Mouse (Mus musculus) lung, postnatal 25 days (tissue): ENCODE measurements around the gene Tmem19.
"Not testable (repeated sequence)": the region's sequence is repeated elsewhere in the genome, so short reads cannot be mapped to it uniquely, and the experiment has no call there.

Source experiments
- DNase-seq: peaks from one replicate; pipeline ENCODE4 v3.0.0; 2022; ENCODE audit warnings: low spot score

The Tmem19 gene

DNA sequence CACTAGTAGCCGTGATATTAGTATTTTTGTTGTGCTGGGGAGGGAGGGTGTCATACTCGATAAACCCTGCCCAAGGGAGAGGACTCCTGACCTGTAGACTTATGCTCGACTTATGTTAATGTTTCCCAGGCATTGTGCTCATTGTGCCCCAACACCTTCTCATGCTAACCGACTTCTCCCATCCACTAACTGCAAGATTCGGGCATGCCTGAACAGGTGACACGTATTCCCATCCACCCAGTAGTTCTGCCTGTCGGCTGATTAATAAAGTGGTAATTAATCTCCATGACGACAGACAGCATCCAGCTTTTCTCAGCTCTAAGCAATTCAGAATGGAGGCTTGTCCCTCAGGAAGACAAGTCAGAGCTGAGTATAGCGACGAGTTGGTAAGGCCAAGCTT is 13.3 kb downstream of the Tmem19 start:
- no peak for DNase-seq

DNA sequence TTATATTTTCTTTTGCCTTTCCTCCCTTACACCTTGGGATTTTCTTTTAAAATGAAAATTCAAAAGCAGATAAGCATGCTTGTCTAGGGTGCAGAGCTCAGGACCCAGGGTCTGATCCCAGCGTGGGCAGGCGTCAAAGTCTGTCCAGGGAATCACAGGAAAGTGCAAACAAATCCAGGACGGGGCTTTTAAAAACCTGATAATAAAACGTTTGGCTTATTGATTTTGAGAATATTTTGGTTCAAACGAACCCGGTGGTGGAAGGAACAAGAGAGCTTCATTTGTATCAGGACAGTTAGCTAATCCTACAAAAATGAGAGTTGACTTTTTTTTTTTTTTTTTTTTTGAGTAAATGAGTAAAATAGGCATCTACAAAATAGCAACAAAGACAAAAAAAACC is 14.2 kb downstream of the Tmem19 start:
- no peak for DNase-seq

DNA sequence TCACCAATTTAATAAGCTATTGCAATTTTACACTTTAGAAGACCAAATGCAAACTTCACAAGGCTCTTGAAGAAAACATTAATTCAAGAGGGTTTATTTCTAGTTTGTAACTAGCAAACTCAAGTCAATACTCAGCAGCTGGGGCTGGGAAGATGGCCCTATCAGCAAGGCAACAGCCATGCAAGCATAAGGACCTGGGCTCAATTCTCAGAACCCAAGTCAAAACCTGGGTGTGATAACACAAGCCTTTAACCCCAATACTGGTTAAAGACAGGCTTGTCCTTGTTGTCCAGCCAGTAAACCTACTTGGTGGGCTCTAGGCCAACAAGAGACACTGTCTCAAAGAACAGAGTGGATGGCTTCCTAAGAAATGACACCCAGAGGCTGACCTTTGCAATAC is 15.9 kb downstream of the Tmem19 start:
- DNase-seq = no peak

DNA sequence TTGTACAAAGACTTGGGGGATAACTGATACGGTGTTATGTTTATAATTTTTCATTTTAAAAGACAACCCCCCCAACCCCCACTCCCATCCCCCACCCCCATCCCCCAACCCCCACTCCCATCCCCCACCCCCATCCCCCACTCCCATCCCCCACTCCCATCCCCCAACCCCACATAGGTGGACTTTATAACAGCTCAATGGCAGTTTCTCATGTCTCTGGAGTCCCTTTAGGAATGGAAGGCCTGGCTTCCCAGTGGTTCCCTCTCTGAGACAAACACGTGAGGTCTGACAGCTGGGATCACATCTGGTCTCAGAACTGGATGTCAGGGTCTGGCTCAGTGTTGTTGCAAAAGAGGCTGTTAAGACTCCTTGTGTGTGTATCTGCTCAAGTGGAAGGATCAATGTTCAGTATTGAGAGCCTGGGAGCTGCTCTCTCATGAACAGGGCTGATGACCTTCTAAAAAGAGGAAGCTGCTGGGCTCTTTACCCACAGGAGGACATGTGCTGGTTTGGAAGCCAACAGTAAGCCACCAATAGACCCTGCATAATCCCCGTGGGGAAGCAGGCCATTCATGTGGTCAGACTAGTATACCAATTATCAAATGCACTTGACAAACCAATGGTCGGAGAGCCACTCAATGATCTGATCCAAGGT is 19.4 kb downstream of the Tmem19 start:
- DNase-seq = no peak

DNA sequence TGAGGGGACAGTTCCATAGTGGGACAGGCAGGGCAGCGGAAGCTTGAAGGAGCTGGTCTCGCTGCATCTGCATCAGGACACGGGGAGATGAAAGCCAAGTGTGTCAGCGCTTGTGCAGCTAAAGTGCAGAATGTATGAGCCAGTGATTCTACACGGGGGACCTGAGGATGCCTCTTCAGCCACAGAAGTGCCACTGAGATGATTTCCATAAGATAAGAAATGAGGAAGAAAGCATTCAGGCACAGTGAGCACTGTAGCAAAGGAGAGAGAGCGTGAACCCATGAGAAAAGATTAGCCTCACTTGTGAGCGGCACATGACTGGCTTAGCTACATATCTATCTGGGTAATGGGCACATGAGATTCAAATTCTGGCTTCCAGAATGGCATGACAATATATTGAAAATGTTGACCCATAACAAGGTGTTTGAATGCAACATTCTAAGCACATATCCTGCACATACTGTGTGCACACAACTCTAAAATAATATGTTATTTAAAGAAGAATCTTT is 22.4 kb downstream of the Tmem19 start:
- DNase-seq = no peak

DNA sequence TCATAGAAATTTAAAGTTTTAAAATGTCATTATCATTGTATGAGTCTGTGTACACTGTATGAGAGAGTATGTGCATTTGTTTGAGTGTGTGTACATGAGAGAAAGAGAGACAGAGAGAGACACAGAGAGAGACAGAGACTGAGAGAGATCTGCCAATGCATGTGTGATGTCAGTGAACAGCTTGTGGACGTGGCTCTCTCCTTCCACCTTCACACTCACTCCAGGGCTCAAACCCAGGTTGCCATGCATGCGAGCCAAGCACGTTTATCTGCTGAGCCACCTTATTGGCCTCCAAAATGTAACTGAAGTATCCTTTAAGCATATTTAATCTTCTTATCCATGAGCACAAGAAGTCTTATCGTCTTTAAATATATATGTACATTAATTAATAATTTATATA is 25.4 kb downstream of the Tmem19 start:
- no peak for DNase-seq

DNA sequence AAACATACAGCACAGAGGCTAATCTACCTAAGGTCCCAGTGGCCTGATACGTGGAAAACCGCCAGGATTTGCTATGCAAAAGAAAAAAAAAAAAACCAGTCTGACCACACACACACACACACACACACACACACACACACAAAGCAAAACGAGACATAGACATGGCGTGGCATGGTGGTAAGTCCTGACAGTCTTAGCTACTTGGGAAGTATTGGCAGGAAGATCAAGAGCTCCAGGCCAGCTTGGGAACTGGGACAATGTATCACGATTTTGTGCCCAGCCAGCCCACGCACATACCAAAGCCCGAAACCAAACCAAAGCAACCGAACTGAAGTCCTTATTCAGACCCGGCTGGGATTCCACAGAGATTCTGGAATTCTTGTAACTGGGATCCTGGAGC is 28.8 kb downstream of the Tmem19 start:
- DNase-seq = no peak

DNA sequence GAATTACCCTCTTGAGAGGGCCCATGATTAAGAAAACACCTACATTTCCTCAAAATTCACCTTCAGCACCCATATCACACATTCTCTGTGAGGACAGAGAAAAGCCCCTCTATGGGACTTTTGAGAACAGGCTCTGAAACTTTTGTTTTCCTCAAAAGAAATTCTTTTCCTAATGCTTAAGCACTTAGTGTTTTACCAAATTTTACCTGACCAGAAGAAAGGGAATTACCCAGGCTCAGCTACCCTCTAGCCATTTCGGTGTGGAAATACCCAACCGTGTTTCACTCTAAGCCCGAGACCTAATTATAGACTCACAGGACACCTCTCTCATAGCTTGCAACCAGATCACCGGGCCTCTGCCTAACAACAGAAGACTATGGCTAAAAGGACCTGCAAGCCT is 29.3 kb downstream of the Tmem19 start:
- no peak for DNase-seq

DNA sequence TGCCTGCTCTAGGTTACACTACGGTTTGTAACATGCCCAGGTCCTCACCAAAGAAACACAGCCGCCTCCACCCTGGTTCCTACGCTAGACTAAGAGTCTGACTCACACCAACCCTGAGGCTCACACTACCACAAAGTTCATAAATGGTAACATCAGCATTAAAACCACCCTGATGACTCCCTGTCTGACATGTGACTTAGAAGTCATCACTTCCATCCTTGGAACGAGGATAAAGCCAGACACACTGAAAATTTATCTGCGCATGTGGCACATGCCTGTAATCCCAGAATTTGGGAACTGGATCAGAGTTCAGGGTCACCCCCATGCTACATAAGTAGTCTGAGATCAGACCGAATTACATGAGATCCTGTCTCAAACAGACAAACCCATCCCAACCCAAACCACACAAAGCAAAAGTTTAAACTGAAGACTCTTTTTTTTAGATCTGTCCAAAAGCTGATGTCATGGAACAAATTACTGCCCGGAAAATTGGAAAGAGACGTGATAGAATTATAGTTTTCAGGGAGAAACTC is 29.8 kb downstream of the Tmem19 start:
- no peak for DNase-seq

DNA sequence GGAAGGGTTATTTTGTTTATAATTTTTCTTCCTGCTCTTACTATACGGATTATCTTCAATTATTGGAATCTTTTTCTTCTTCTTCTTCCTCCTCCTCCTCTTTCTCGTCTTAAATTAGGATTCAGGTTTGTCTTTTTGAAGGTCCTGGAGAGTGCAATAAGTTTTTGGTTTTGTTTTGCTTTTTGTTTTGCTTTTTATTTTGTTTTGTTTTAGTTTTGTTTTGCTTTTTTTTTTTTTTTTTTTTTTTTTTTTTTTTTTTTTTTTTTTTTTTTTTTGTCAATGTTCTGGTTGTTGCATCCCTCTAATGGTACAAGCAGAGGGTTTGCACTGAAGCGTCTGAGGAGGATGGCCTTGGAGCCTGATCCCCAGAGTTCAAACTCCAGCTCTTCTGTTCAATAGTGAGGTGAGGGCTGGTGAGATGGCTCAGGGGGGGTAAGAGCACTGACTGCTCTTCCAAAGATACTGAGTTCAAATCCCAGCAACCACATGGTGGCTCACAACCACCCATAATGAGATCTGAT is 33.2 kb downstream of the Tmem19 start:
- no peak for DNase-seq

DNA sequence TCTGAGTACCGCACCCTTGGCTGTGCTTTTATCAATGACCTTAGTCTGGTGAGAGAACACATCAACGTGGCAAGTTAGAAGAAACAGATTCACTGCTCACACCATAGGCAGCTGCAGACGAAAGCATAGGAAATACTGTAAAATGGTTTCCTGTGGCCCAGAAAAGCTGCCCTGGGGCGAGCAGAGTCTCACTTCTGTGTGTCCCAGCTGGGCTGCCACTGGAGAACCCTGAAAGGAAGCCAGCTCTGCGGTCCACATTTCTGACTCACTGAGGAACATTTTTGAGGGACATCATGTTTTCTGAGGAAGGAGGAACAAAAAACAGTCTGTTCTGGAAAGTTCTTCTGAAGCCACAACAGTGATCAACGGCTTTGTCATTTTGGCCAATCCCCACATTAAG is 33.8 kb downstream of the Tmem19 start:
- peak; percentile 32 for DNase-seq

DNA sequence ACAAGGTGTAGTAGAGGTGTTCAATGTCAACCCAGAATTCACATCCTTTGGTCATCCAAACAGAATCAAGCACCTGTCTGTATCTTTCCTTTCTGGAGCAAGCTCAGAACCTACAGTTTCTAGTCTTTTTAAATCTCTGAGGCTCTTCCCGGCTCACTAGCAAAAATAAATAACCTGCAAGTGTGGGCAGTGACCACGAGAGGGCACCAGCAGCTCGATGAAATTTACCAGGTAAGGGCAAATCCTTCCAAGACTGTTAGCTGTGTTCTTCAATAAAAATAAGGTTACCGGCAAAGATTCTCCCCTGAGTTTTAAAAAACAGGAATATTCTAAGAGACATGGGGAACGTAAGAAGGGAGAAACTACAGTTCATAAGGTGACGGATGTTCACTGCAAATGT is 39.0 kb downstream of the Tmem19 start:
- DNase-seq = peak; percentile 75

DNA sequence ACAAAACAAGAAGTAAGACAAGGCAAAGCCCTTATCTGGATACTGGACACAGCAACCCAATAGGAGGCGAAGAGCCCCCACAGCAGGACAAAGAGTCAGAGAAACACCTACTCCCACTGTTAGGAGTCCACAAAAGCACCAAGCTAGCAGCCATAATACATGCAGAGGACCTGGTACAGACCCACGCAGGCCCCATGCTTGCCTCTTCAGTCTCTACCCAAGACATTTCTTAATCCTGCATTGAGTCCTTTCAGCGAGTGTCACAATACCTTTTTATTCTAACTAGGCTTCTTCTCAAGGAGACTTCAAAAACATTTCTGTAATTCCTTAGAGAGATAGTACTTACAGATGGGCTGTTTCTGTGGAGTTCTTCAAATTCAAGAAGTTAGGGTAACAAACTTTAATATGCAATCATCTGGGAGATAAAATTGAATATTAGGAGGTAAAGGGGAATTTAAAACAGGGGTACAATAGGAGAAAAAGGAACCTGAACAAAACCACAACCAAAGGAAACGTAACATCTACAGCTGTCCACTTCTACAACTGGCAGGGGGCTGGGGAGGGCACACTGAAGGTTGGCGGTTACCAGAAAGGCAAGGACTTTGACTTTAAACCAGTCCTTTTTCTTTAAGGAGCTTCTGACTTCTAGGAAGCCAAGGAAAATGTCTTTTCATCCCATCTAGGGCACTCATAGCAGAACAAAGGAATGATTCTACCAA is 40.8 kb downstream of the Tmem19 start:
- DNase-seq = no peak

DNA sequence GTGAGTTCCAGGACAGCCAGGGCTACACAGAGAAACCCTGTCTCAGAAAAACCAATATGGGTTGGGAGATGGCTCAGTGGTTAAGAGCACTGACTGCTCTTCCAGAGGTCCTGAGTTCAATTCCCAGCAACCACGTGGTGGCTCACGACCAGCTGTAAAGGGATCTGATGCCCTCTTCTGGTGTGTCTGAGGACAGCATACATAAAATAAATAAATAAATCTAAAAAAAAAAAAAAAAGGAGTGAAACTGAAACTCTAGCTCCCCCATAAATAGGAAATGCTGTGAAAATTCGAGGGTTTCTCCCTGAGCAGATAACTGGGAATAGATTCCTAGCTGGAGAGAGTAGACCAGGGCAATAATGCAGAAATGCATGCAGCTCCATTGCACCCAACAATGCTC is 43.9 kb downstream of the Tmem19 start:
- DNase-seq = not testable (repeated sequence)

DNA sequence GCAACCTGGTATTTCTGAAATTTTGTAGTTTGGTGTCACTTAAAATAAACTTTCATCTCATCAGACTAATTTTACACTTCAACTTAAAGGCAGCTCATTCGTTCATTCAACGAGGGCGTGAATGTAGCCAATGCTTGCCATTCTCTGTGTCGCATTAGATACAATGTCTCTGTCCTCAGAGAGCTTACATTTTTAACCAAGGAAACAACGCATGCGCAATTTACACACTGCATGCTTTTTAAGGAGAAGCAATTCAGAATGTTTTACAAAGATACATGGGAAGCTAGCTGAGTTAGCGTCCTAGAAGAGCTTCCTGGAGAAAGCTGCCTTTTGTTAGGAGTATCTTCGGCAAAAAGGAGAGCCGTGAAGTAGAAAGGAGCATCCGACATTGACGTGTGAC is 46.0 kb downstream of the Tmem19 start:
- DNase-seq = no peak

DNA sequence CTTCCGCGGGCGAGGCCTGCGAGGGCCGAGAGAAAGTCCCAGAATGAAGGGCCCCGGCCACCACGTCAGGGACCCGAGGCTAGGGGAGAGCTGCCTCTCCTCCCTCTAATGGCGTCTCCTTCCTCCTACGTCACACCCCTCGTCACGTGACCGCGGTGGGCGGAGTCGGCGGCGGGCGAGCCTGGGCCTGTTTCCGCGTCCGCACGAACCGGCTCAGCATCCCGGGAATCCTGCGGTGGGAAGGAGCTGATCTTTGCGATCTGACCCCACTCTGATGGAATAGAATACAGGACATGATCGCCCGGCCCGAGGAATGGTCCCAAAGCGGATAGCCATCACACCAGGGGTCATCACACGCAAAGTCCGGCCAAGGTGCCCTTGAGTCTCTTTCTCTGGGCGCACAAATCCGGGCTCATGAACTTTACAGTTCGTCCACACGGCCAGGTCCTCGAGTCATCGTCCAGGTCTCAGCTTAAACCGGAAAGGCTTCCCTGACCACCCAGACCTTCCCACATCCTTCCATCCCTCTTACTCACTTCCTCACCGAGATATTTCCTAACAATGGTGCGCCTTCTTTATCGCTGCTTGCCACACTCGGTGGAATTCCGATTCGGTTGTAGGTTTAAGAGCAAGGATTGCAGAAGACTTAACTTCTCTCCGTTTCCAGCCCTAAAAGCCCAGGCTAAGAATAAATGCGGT is 46.7 kb downstream of the Tmem19 start, which contains the start of gene Rab21:
TSS of gene Rab21 (minus strand) at position 122 of the 699 bp plus-strand sequence.
- peak; percentile 97 for DNase-seq

DNA sequence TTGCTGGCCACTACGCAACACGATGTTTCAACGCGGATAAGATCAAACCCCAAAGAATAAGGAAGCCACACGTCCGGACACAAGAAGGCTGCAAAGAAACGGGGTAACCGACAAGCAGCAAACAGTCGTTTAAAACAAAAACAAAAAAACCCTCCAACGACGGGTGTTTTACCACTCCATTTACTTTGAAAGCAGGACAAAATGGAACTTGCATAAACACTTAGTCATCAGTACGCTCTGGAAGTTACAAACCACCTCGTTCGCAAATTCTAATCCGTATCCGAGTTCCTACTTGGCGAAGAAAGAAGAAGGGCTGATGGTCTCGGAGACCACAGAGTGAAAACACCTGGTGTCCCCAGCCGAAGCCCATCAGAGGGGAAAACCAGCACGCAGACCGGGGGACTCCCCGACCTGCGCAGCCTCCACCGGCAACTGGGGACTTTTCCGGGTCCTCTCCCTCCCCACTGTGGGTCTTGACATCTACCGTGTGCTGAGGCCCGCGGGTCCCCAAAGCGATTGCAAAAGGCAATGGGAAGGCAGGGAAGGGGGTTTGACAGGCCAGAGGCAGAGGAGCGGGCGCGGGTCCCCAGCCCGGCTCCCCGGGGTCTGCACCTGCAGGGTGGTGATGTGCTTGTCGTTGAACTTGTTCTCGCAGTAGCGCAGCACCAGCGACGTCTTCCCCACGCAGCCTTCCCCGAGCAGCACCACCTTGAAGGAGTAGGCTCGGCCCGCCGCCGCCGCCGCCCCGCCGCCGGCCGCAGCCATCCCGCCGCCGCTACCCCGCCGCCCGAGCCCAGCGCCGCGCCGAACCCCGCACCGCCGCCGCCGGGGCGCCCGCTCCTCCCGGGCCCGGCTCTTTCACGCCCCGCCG is 47.5 kb downstream of the Tmem19 start:
- peak; percentile 51 for DNase-seq

DNA sequence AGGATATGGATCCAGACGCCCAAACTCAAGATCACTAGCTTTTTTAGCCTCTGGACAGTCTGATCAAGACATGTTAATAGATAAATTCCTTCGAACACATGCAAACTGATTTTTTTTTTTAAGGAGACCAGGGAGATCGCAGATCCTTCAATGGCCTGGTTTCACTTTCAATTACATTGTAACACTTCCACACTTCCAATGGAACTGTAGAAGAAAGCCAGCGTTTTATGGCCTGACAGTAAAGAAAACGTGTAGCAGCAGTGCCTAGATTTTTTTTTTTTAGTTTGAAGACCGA is 48.1 kb downstream of the Tmem19 start:
- DNase-seq = peak; percentile 15

DNA sequence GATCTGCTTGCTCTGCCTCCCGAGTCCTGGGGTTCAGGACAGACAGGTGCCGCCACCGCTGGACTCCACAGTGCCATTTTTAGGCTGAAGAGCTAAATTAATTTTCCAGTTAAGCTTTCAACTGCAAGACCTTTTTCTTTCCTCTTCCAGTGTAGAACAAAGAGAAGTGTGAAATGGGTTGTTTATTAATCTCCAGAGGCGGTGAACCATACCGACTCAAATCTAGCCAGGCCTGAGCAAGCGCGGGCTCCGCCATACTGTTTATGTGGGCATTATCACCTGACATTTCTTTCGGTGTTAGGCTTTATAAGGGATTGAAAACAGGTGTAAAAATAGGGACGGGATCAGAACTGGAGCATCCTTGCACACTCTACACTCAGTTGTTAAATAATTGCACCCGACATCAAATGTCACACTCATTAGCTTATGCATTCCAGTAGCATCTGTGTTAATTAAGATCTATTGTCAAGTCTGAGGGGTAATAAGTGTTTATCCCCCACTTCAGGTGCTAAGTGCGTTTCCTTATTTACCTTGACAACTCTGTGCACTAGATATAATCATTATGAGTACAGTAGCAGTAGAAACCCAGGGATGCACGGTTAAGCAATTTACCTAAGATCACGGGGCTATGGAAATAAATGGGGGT is 48.5 kb downstream of the Tmem19 start:
- no peak for DNase-seq

DNA sequence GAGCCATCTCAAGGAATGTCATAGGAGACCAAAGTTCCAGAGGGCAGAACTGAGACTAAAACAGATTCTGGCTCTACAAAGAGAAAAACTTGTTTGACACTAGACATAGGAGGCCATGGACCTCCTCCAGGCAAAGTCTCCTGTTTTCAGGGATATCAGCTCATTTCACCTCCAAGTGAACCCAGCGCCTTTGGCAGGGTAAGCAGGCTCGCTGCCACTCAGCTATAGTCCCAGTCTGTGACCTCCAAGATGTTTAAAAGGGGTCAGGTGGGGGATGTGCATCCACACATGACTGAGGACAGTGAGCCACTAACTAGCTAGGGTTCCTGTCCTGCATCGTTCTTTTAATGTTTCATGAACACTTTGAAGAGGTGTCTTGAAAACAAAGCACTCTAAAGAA is 49.6 kb downstream of the Tmem19 start:
- no peak for DNase-seq

DNA sequence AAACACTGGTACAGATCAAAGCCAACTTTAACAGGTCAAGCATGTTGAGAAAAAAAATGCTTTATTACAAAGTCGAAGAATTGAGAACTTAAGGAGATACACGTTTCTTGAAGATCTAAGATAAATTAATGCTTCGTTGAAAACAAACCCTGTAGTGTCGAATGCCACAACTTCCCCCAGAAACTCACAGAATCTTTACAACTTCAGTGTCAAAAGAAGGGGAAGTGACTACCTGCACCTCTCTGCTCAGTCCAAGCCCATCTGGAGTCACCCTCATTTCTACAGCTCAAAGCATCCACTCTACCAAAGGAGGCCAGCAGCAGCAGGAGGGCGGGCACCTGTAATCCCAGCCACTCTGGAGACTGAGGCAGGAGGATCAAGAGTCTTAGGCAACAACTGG is 50.1 kb downstream of the Tmem19 start:
- no peak for DNase-seq
